Mouse (Mus musculus): ENCODE measurements around the gene Neil3. TPM values are rescaled to one million over a fixed set of nuclear protein-coding genes. Genes with fewer than 3 reads are reported as not detected.

Gene Neil3
- polyA plus RNA-seq (2015; fragmentation: Nextera tagmentation; extraction: Ambion mirVana), result 7.3 and 7.6 TPM in 2 replicates

DNA sequence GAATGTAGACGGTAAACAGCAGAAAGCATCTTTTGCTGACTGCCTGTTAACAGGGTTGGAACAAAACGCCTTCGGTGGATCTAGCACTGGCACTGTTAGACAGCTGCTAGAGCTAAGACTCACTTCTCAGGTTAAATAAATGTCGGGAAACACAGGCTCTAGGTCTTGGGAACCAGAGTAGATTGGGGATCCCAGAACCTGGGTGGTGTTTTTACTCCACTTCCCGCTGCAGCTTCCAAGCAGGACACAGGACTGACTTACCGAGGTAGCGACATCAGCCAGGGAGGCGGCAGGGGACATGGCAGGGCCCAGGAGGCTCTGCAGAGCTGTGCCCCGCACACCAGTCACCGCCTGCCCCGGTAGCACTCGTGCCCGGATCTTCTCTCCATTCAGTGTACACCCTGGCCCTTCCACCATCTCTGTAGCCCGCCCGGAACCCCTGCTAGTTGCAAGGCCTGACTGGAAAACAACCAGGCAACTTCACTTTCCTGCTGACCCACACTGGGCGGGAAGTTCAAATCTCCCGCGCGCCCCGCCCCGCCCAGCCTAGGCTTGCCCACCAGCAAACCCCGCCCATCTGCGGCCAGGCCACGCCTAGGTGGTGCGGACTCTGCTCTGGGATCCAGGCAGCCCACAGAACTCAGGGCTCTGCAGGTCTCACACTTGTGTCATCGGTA is at the start of gene Neil3:
TSS of gene Neil3 (minus strand) at position 571 of the 677 bp plus-strand sequence.
- Histone ChIP-seq H3K4me2 (peak within 1 kb of the TSS; percentile 75), H3K27me3 (no peaks in the 10 kb centered on the region), H3K36me3 (no peaks in the 10 kb centered on the region), H3K4me1 (replicated peaks) (peaks cover 10% of the 10 kb centered on the region), H3K9ac (peak within 1 kb of the TSS; percentile 60), H3K4me3 (peak within 1 kb of the TSS; percentile 47), H3K9me3 (no peaks in the 10 kb centered on the region), H3K27ac (no peak within 1 kb of the TSS)
- ATAC-seq (ENCODE audit: low FRiP score), result peak; percentile 97
- 1% methylated on average over 26 of the region's 26 CpGs for WGBS

DNA sequence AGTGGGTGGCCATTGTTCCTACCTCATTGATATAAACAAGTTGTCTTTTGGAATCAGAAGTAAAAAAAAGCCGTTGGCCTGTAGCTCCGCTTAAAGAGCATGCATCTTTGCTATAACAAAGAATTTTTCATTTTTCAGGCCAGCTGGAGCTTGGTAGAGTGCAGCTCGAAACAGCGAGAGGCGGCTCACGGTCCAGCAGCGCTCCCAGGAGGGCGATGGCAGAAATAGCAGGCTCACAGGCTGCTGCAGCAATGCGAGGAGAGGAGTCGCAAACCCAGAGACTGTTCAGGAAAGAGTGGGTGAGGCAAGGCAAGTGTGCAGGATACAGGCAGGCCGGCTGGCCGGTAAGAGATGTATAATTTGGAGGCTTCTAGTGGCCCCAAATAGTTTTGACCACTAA is 42.0 kb upstream of the Neil3 start:
- Histone ChIP-seq H3K27me3 (no peaks in the 10 kb centered on the region), H3K4me3 (no peak overlapping the region), H3K9me3 (no peaks in the 10 kb centered on the region), H3K27ac (no peak overlapping the region), H3K9ac (no peak overlapping the region), H3K4me2 (no peak overlapping the region), H3K4me1 (replicated peaks) (no peaks in the 10 kb centered on the region), H3K36me3 (no peaks in the 10 kb centered on the region)
- ATAC-seq (ENCODE audit: low FRiP score), result peak; percentile 88
- 21% methylated on average over 12 of the region's 12 CpGs for WGBS

- no peak overlapping the region for H3K9ac ChIP-seq
- no peaks in the 10 kb centered on the region for H3K36me3 ChIP-seq
- H3K4me3 ChIP-seq, result no peak overlapping the region
- 38% methylated on average over 4 of the region's 4 CpGs for WGBS
- no peak overlapping the region for H3K27ac ChIP-seq
- ATAC-seq (ENCODE audit: low FRiP score), result no peak
- no peaks in the 10 kb centered on the region for H3K27me3 ChIP-seq
- no peaks in the 10 kb centered on the region for H3K4me1 ChIP-seq (replicated peaks)
- H3K9me3 ChIP-seq, result no peaks in the 10 kb centered on the region
- H3K4me2 ChIP-seq, result no peak overlapping the region
These were observed 25.1 kb upstream of the Neil3 start for GRCm38 (mm10) chr8:53663946-53664345.

DNA sequence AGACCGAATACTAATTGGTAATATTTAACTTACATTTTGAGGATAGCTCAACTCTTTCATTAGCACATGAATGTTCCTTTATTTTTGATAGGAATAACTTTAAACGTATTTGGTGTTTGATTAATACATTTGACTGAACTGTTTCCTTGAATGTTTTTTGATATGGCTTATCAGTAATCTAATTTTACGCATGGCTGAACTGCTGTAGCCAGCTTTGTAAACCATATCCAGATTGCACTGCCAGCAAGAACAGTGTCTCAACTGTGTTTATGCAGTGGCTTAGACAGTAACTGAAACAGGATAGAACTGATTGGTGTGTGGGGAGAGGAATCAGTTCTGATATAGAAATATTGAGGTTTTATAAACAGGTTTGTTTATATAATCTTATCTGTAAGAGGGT is 22.6 kb upstream of the Neil3 start:
- no peak for ATAC-seq (ENCODE audit: low FRiP score)
- H3K4me1 ChIP-seq (replicated peaks), result no peaks in the 10 kb centered on the region
- H3K27ac ChIP-seq, result no peak overlapping the region
- H3K9ac ChIP-seq, result no peak overlapping the region
- no peaks in the 10 kb centered on the region for H3K9me3 ChIP-seq
- H3K4me3 ChIP-seq, result no peak overlapping the region
- H3K27me3 ChIP-seq, result no peaks in the 10 kb centered on the region
- no peaks in the 10 kb centered on the region for H3K36me3 ChIP-seq
- 77% methylated on average over 3 of the region's 3 CpGs for WGBS
- no peak overlapping the region for H3K4me2 ChIP-seq

DNA sequence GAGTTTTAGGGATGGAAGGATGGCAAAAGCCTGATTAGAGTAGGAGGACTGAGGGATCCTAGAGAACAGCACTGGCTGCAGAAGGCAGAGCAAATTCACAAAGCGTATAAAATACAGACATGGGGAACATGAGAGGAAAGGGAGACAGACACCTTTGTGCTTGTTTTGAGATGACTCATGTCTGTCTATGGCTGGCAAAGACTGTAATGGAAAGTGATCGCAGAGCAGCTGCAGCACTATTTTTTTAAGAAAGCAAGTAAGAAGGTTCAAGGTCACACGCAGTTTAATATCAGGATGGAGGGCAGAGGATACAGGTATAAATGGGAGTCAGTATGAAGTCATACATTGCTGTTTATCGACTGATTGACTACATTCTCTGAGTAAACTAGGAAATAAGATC is 8.2 kb downstream of the Neil3 start:
- H3K9ac ChIP-seq, result no peak overlapping the region
- WGBS, result 94% methylated on average over 4 of the region's 4 CpGs
- no peak for ATAC-seq (ENCODE audit: low FRiP score)
- no peaks in the 10 kb centered on the region for H3K36me3 ChIP-seq
- no peak overlapping the region for H3K27ac ChIP-seq
- H3K4me3 ChIP-seq, result no peak overlapping the region
- no peaks in the 10 kb centered on the region for H3K9me3 ChIP-seq
- H3K27me3 ChIP-seq, result no peaks in the 10 kb centered on the region
- H3K4me2 ChIP-seq, result no peak overlapping the region
- no peaks in the 10 kb centered on the region for H3K4me1 ChIP-seq (replicated peaks)

GRCm38 (mm10) chr8:53628864-53629415 is 9.9 kb downstream of the Neil3 start:
- no peak overlapping the region for H3K4me2 ChIP-seq
- H3K27ac ChIP-seq, result no peak overlapping the region
- WGBS, result 92% methylated on average over 4 of the region's 4 CpGs
- no peaks in the 10 kb centered on the region for H3K27me3 ChIP-seq
- H3K36me3 ChIP-seq, result no peaks in the 10 kb centered on the region
- H3K4me3 ChIP-seq, result no peak overlapping the region
- ATAC-seq (ENCODE audit: low FRiP score), result no peak
- H3K9me3 ChIP-seq, result no peaks in the 10 kb centered on the region
- H3K9ac ChIP-seq, result no peak overlapping the region
- H3K4me1 ChIP-seq (replicated peaks), result no peaks in the 10 kb centered on the region

GRCm38 (mm10) chr8:53623425-53623824 is 15.4 kb downstream of the Neil3 start:
- Histone ChIP-seq H3K4me3 (no peak overlapping the region), H3K4me1 (replicated peaks) (no peaks in the 10 kb centered on the region), H3K36me3 (no peaks in the 10 kb centered on the region), H3K27ac (no peak overlapping the region), H3K4me2 (no peak overlapping the region), H3K9ac (no peak overlapping the region), H3K27me3 (no peaks in the 10 kb centered on the region), H3K9me3 (no peaks in the 10 kb centered on the region)
- 92% methylated on average over 3 of the region's 3 CpGs for WGBS
- no peak for ATAC-seq (ENCODE audit: low FRiP score)

DNA sequence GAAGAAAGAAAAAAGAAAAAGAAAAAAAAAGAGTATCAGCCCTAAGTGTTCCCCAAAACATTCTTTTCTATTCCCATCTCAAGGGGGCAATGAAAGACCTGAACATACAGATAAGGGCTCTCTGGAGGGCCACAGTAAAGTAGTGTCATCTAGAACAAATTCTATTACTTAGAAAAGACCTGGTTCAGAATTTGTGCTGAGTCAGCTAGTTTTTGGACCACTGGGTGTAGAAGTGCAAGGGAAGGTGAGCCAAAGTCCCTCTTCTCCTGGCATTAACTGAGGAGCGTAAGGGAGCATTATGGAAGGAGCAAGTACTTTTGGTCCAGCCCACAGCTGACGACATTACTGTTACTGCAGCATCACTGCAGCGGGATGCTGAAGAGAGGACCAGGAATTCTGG is 19.7 kb downstream of the Neil3 start:
- H3K9me3 ChIP-seq, result no peaks in the 10 kb centered on the region
- H3K4me1 ChIP-seq (replicated peaks), result no peaks in the 10 kb centered on the region
- no peak overlapping the region for H3K9ac ChIP-seq
- no peaks in the 10 kb centered on the region for H3K27me3 ChIP-seq
- no peak overlapping the region for H3K4me3 ChIP-seq
- H3K4me2 ChIP-seq, result no peak overlapping the region
- ATAC-seq (ENCODE audit: low FRiP score), result no peak
- H3K27ac ChIP-seq, result no peak overlapping the region
- no peaks in the 10 kb centered on the region for H3K36me3 ChIP-seq
- WGBS, result 97% methylated on average over 3 of the region's 3 CpGs

DNA sequence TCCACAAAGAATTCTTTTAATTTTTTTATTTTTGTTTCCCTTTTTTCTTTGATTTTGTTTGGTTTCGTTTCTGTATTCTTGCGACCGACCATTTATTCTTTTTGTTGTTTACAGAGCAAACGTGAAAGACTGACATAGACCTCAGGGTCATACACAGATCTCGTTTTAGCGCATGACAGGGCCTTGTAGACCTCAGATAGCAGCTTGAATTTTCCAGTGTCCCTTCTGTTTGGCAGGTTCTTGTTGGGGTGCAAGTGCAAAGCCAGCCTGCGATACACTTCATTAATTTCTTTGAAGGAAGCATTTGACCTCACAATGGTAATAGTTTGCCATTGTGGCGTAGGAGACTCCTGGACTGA is 24.6 kb downstream of the Neil3 start:
- Histone ChIP-seq H3K4me2 (no peak overlapping the region), H3K9me3 (no peaks in the 10 kb centered on the region), H3K27ac (no peak overlapping the region), H3K4me1 (replicated peaks) (no peaks in the 10 kb centered on the region), H3K36me3 (no peaks in the 10 kb centered on the region), H3K9ac (no peak overlapping the region), H3K27me3 (no peaks in the 10 kb centered on the region), H3K4me3 (no peak overlapping the region)
- 67% methylated on average over 8 of the region's 8 CpGs for WGBS
- no peak for ATAC-seq (ENCODE audit: low FRiP score)

- Histone ChIP-seq H3K4me2 (no peak overlapping the region), H3K4me1 (replicated peaks) (no peaks in the 10 kb centered on the region), H3K36me3 (no peaks in the 10 kb centered on the region), H3K4me3 (no peak overlapping the region), H3K27ac (no peak overlapping the region), H3K9me3 (no peaks in the 10 kb centered on the region), H3K27me3 (no peaks in the 10 kb centered on the region), H3K9ac (no peak overlapping the region)
- WGBS, result 89% methylated on average over 7 of the region's 7 CpGs
- no peak for ATAC-seq (ENCODE audit: low FRiP score)
These were observed 25.1 kb downstream of the Neil3 start for GRCm38 (mm10) chr8:53613577-53614287.

- no peaks in the 10 kb centered on the region for H3K36me3 ChIP-seq
- ATAC-seq (ENCODE audit: low FRiP score), result no peak
- no peaks in the 10 kb centered on the region for H3K4me1 ChIP-seq (replicated peaks)
- H3K27ac ChIP-seq, result no peak overlapping the region
- H3K4me3 ChIP-seq, result no peak overlapping the region
- H3K4me2 ChIP-seq, result no peak overlapping the region
- no peak overlapping the region for H3K9ac ChIP-seq
- H3K9me3 ChIP-seq, result no peaks in the 10 kb centered on the region
- WGBS, result 63% methylated on average over 7 of the region's 7 CpGs
- no peaks in the 10 kb centered on the region for H3K27me3 ChIP-seq
These were observed 26.6 kb downstream of the Neil3 start for GRCm38 (mm10) chr8:53612297-53612696.

- Histone ChIP-seq H3K4me1 (replicated peaks) (no peaks in the 10 kb centered on the region), H3K9ac (no peak overlapping the region), H3K9me3 (no peaks in the 10 kb centered on the region), H3K4me3 (no peak overlapping the region), H3K27me3 (no peaks in the 10 kb centered on the region), H3K4me2 (no peak overlapping the region), H3K36me3 (no peaks in the 10 kb centered on the region), H3K27ac (no peak overlapping the region)
- WGBS, result 50% methylated on average over 3 of the region's 3 CpGs
- 0 out of 2 replicates have a peak, but pooled peaks have one; percentile 24 for ATAC-seq (ENCODE audit: low FRiP score)
These were observed 31.8 kb downstream of the Neil3 start for GRCm38 (mm10) chr8:53607040-53607439.

DNA sequence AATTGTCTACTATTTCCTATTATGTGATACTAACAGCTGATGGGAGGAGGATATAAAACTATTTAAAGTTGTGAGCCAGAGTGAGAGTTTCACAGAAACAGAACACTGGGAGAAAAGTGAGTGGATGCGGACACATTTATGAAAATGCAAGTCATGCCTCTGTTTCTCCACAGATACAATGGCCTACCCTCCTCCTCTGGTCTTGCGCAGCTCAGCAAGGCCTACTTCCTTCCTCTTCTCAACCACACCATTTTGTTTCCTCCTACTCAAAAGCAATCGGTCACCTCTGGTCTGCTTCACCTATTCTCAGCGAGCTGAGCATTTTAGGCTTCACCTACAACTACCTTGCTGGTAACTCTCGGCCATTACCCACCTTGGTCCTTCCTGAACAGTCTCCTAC is 34.0 kb downstream of the Neil3 start:
- Histone ChIP-seq H3K4me1 (replicated peaks) (peaks cover 3% of the 10 kb centered on the region; the same call in 1 of the 2 replicates), H3K36me3 (no peaks in the 10 kb centered on the region), H3K4me3 (no peak overlapping the region), H3K4me2 (no peak overlapping the region), H3K9ac (no peak overlapping the region), H3K9me3 (no peaks in the 10 kb centered on the region), H3K27me3 (no peaks in the 10 kb centered on the region), H3K27ac (no peak overlapping the region)
- WGBS, result 95% methylated on average over 5 of the region's 5 CpGs
- no peak for ATAC-seq (ENCODE audit: low FRiP score)
